Mouse (Mus musculus) liver, postnatal 0 days (tissue): Measurements from ENCODE around the gene Cul5.

ENCODE experiments used
- CTCF ChIP-seq: sonication (generic); IDR thresholded peaks from 2 replicates; pipeline ENCODE4 v1.5.1; 2016; ENCODE audit warnings: antibody characterized with exemption, low read depth
- EP300 ChIP-seq: IDR thresholded peaks from 2 replicates; pipeline ENCODE4 v1.6.1; 2016; ENCODE audit warnings: antibody characterized with exemption, low read depth, mild to moderate bottlenecking

DNA sequence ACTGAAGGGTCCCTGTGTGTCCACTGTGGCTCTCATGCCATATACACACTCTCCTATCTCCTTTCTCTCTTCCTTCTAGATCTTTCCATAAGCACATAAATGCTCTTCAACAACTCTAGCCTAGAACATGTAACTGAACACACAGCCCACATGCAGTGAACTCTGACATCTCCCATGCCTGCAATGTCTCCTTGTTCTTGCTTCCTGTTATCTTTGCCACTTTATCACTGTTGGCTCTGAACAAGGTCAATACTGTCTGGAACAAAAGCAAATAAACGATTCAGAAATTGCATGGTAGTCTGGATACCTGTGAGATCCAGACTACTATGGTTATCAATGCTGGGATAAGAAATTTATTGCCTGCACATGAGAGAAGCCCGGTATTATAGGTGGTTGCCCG is 66.0 kb downstream of the Cul5 start:
- no peak for TF ChIP-seq CTCF
- TF ChIP-seq EP300 = peak; percentile 37; the same call in 1 of the 2 replicates
